Mouse (Mus musculus) kidney, adult 2 months (tissue): ENCODE results near the gene 9230102O04Rik.

Experiments
- CTCF ChIP-seq: fragments of 200-500 bp; conservative IDR thresholded peaks from 2 replicates; pipeline ENCODE4 v1.5.1; 2011; ENCODE audit warnings: low read depth, mild to moderate bottlenecking, control low read depth, low read length, moderate library complexity, mixed read lengths; ENCODE audit not compliant: insufficient read depth, insufficient read length
- POLR2A ChIP-seq: fragments of 200-500 bp; IDR thresholded peaks from one replicate; pipeline ENCODE4 v1.6.1; 2011; ENCODE audit warnings: low read depth, low read length, control low read depth

DNA sequence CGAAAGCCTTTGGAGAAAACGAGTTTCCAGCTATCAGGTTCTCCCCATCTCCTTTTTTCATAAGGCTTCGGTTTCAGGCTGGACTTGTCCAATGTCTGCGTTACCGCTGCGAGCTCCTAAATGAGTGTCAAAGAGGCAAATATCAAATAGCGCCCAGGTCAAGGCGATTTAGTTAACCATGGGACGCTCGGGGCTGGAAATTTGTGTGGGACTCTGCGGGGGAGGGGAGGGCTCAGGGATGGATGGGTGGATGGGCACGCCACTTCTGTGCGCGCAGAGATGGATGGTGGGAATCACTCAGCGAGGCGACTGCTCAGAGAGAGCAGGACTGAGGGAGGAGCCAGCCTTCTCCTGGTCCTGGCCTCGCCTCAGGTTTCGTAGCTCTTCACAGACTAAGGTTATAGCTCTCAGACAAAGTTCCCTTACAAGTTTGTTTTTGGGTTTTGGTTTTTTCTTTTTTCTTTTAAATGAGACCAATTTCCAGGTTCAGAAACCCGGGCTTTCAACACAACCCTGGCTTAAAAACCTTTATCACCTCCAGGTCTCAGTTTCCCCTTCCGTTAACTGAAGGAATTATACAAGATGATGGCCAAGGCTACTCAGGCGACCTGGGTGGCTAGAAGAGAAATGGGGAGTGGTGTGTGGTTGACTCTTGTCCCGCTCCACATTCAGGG lies 6.9 kb upstream of the 9230102O04Rik start:
- no peak for TF ChIP-seq CTCF
- no peak for TF ChIP-seq POLR2A
